Mouse (Mus musculus): ENCODE measurements around the gene Txndc9. TPM values are rescaled to one million over a fixed set of nuclear protein-coding genes. Genes with fewer than 3 reads are reported as not detected.
"Not testable (repeated sequence)": the region's sequence is repeated elsewhere in the genome, so short reads cannot be mapped to it uniquely, and the experiment has no call there.

Txndc9 gene
- polyA plus RNA-seq, 1 experiment from 2014 or later = 188 TPM

- H3K27me3 ChIP-seq (ENCODE audit: control insufficient read depth, insufficient read depth, low read length) = no peaks in the 10 kb centered on the region
- ATAC-seq (ENCODE audit: low FRiP score) (no peak), DNase-seq (ENCODE audit: low spot score, missing footprints) (no peak)
- H3K9ac ChIP-seq (ENCODE audit: low read length) = no peak overlapping the region
- H3K4me2 ChIP-seq = no peak overlapping the region
- WGBS = 94% methylated on average over 5 of the region's 5 CpGs
- H3K4me3 ChIP-seq (ENCODE audit: low read depth, low read length) = no peak overlapping the region
- H3K27ac ChIP-seq (ENCODE audit: low read depth, low read length) = no peak overlapping the region
- H3K36me3 ChIP-seq (ENCODE audit: control insufficient read depth, insufficient read depth, low read length) = peaks cover 26% of the 10 kb centered on the region
- H3K9me3 ChIP-seq (ENCODE audit: control insufficient read depth, low read length) = no peaks in the 10 kb centered on the region
- H3K4me1 ChIP-seq (ENCODE audit: control insufficient read depth, insufficient read depth, low read length) = no peaks in the 10 kb centered on the region
These were observed 9.8 kb downstream of the Txndc9 start for GRCm38 (mm10) chr1:37987856-37988255.

GRCm38 (mm10) chr1:37985764-37986323 is 11.8 kb downstream of the Txndc9 start:
- Histone ChIP-seq H3K27ac (ENCODE audit: low read depth, low read length) (no peak overlapping the region), H3K4me3 (ENCODE audit: low read depth, low read length) (no peak overlapping the region), H3K4me1 (ENCODE audit: control insufficient read depth, insufficient read depth, low read length) (no peaks in the 10 kb centered on the region), H3K27me3 (ENCODE audit: control insufficient read depth, insufficient read depth, low read length) (no peaks in the 10 kb centered on the region), H3K36me3 (ENCODE audit: control insufficient read depth, insufficient read depth, low read length) (peaks cover 20% of the 10 kb centered on the region), H3K4me2 (no peak overlapping the region), H3K9ac (ENCODE audit: low read length) (no peak overlapping the region), H3K9me3 (ENCODE audit: control insufficient read depth, low read length) (no peaks in the 10 kb centered on the region)
- DNase-seq (ENCODE audit: low spot score, missing footprints) (peak; percentile 87), ATAC-seq (ENCODE audit: low FRiP score) (no peak)
- WGBS = 82% methylated on average over 9 of the region's 9 CpGs

GRCm38 (mm10) chr1:37984326-37984725 is 13.4 kb downstream of the Txndc9 start:
- ATAC-seq (ENCODE audit: low FRiP score) = no peak
- H3K9me3 ChIP-seq (ENCODE audit: control insufficient read depth, low read length) = no peaks in the 10 kb centered on the region
- no peak overlapping the region for H3K4me2 ChIP-seq
- no peak overlapping the region for H3K9ac ChIP-seq (ENCODE audit: low read length)
- H3K4me1 ChIP-seq (ENCODE audit: control insufficient read depth, insufficient read depth, low read length) = no peaks in the 10 kb centered on the region
- DNase-seq (ENCODE audit: low spot score, missing footprints) = no peak
- no peak overlapping the region for H3K4me3 ChIP-seq (ENCODE audit: low read depth, low read length)
- no peak overlapping the region for H3K27ac ChIP-seq (ENCODE audit: low read depth, low read length)
- WGBS = 95% methylated on average over 1 of the region's 1 CpGs
- no peaks in the 10 kb centered on the region for H3K27me3 ChIP-seq (ENCODE audit: control insufficient read depth, insufficient read depth, low read length)
- H3K36me3 ChIP-seq (ENCODE audit: control insufficient read depth, insufficient read depth, low read length) = peaks cover 15% of the 10 kb centered on the region

GRCm38 (mm10) chr1:37977303-37977702 is 20.4 kb downstream of the Txndc9 start:
- H3K27ac ChIP-seq (ENCODE audit: low read depth, low read length) = no peak overlapping the region
- H3K4me3 ChIP-seq (ENCODE audit: low read depth, low read length) = no peak overlapping the region
- H3K36me3 ChIP-seq (ENCODE audit: control insufficient read depth, insufficient read depth, low read length) = no peaks in the 10 kb centered on the region
- DNase-seq (ENCODE audit: low spot score, missing footprints) = no peak
- WGBS = 87% methylated on average over 7 of the region's 7 CpGs
- H3K4me2 ChIP-seq = no peak overlapping the region
- no peaks in the 10 kb centered on the region for H3K27me3 ChIP-seq (ENCODE audit: control insufficient read depth, insufficient read depth, low read length)
- no peak for ATAC-seq (ENCODE audit: low FRiP score)
- H3K9me3 ChIP-seq (ENCODE audit: control insufficient read depth, low read length) = no peaks in the 10 kb centered on the region
- H3K4me1 ChIP-seq (ENCODE audit: control insufficient read depth, insufficient read depth, low read length) = no peaks in the 10 kb centered on the region
- no peak overlapping the region for H3K9ac ChIP-seq (ENCODE audit: low read length)

GRCm38 (mm10) chr1:37976666-37977065 is 21.0 kb downstream of the Txndc9 start:
- H3K9me3 ChIP-seq (ENCODE audit: control insufficient read depth, low read length); H3K4me3 ChIP-seq (ENCODE audit: low read depth, low read length); ATAC-seq (ENCODE audit: low FRiP score); H3K36me3 ChIP-seq (ENCODE audit: control insufficient read depth, insufficient read depth, low read length); H3K9ac ChIP-seq (ENCODE audit: low read length); H3K27ac ChIP-seq (ENCODE audit: low read depth, low read length); H3K4me1 ChIP-seq (ENCODE audit: control insufficient read depth, insufficient read depth, low read length); H3K4me2 ChIP-seq; DNase-seq (ENCODE audit: low spot score, missing footprints); H3K27me3 ChIP-seq (ENCODE audit: control insufficient read depth, insufficient read depth, low read length): not testable (repeated sequence)
- 69% methylated on average over 9 of the region's 9 CpGs for WGBS

GRCm38 (mm10) chr1:37971520-37971919 is 26.2 kb downstream of the Txndc9 start:
- Histone ChIP-seq H3K4me3 (ENCODE audit: low read depth, low read length) (no peak overlapping the region), H3K9me3 (ENCODE audit: control insufficient read depth, low read length) (no peaks in the 10 kb centered on the region), H3K27me3 (ENCODE audit: control insufficient read depth, insufficient read depth, low read length) (no peaks in the 10 kb centered on the region), H3K9ac (ENCODE audit: low read length) (no peak overlapping the region), H3K4me1 (ENCODE audit: control insufficient read depth, insufficient read depth, low read length) (no peaks in the 10 kb centered on the region), H3K36me3 (ENCODE audit: control insufficient read depth, insufficient read depth, low read length) (no peaks in the 10 kb centered on the region), H3K4me2 (no peak overlapping the region), H3K27ac (ENCODE audit: low read depth, low read length) (no peak overlapping the region)
- DNase-seq (ENCODE audit: low spot score, missing footprints) (no peak), ATAC-seq (ENCODE audit: low FRiP score) (no peak)
- WGBS = 77% methylated on average over 4 of the region's 4 CpGs

- Histone ChIP-seq H3K36me3 (ENCODE audit: control insufficient read depth, insufficient read depth, low read length) (no peaks in the 10 kb centered on the region), H3K4me3 (ENCODE audit: low read depth, low read length) (no peak overlapping the region), H3K4me1 (ENCODE audit: control insufficient read depth, insufficient read depth, low read length) (no peaks in the 10 kb centered on the region), H3K4me2 (no peak overlapping the region), H3K27me3 (ENCODE audit: control insufficient read depth, insufficient read depth, low read length) (no peaks in the 10 kb centered on the region), H3K27ac (ENCODE audit: low read depth, low read length) (no peak overlapping the region), H3K9ac (ENCODE audit: low read length) (no peak overlapping the region), H3K9me3 (ENCODE audit: control insufficient read depth, low read length) (no peaks in the 10 kb centered on the region)
- DNase-seq (ENCODE audit: low spot score, missing footprints) (no peak), ATAC-seq (ENCODE audit: low FRiP score) (no peak)
- WGBS = 86% methylated on average over 6 of the region's 6 CpGs
These were observed 28.9 kb downstream of the Txndc9 start for GRCm38 (mm10) chr1:37968746-37969145.

GRCm38 (mm10) chr1:37965571-37965970 is 32.1 kb downstream of the Txndc9 start:
- ATAC-seq (ENCODE audit: low FRiP score) = no peak
- Histone ChIP-seq H3K36me3 (ENCODE audit: control insufficient read depth, insufficient read depth, low read length) (no peaks in the 10 kb centered on the region), H3K9ac (ENCODE audit: low read length) (no peak overlapping the region), H3K4me3 (ENCODE audit: low read depth, low read length) (no peak overlapping the region), H3K9me3 (ENCODE audit: control insufficient read depth, low read length) (no peaks in the 10 kb centered on the region), H3K27ac (ENCODE audit: low read depth, low read length) (no peak overlapping the region), H3K27me3 (ENCODE audit: control insufficient read depth, insufficient read depth, low read length) (no peaks in the 10 kb centered on the region), H3K4me2 (no peak overlapping the region), H3K4me1 (ENCODE audit: control insufficient read depth, insufficient read depth, low read length) (no peaks in the 10 kb centered on the region)
- 70% methylated on average over 10 of the region's 10 CpGs for WGBS
- DNase-seq (ENCODE audit: low spot score, missing footprints) = no peak

- Histone ChIP-seq H3K9me3 (ENCODE audit: control insufficient read depth, low read length) (no peaks in the 10 kb centered on the region), H3K4me3 (ENCODE audit: low read depth, low read length) (no peak overlapping the region), H3K36me3 (ENCODE audit: control insufficient read depth, insufficient read depth, low read length) (no peaks in the 10 kb centered on the region), H3K9ac (ENCODE audit: low read length) (no peak overlapping the region), H3K27me3 (ENCODE audit: control insufficient read depth, insufficient read depth, low read length) (no peaks in the 10 kb centered on the region), H3K4me2 (no peak overlapping the region), H3K27ac (ENCODE audit: low read depth, low read length) (no peak overlapping the region), H3K4me1 (ENCODE audit: control insufficient read depth, insufficient read depth, low read length) (no peaks in the 10 kb centered on the region)
- ATAC-seq (ENCODE audit: low FRiP score) (no peak), DNase-seq (ENCODE audit: low spot score, missing footprints) (no peak)
- 72% methylated on average over 5 of the region's 5 CpGs for WGBS
These were observed 38.2 kb downstream of the Txndc9 start for GRCm38 (mm10) chr1:37959486-37959885.

All from midbrain, embryonic 11.5 days (tissue).